Mouse (Mus musculus) natural killer cell, adult 2 months (primary cell): ENCODE data around the gene Psmb6.
"Not testable (repeated sequence)": the region's sequence is repeated elsewhere in the genome, so short reads cannot be mapped to it uniquely, and the experiment has no call there.

ENCODE experiments used
- DNase-seq, 2 experiments: peaks; one replicate each; pipeline ENCODE4 v3.0.0; 2022; ENCODE audit warnings: low spot score in 2 of 2

Gene Psmb6

GRCm38 (mm10) chr11:70570614-70571013 is 45.4 kb downstream of the Psmb6 start:
- DNase-seq, result not testable (repeated sequence)

- DNase-seq, result no peak
Observed at GRCm38 (mm10) chr11:70571641-70572040, 46.5 kb downstream of the Psmb6 start.

- no peak for DNase-seq
Observed at GRCm38 (mm10) chr11:70572348-70572902, 47.3 kb downstream of the Psmb6 start.

- no peak for DNase-seq
Observed at GRCm38 (mm10) chr11:70573872-70574271, 48.7 kb downstream of the Psmb6 start.

GRCm38 (mm10) chr11:70577201-70577600 is 52.0 kb downstream of the Psmb6 start:
- no peak for DNase-seq
